Mouse (Mus musculus): ENCODE measurements around the gene Celf3. TPM values are rescaled to one million over a fixed set of nuclear protein-coding genes. Genes with fewer than 3 reads are reported as not detected.

Celf3 gene
- 69.0 and 128 TPM in 2 replicates for polyA plus RNA-seq (2016; fragmentation: Nextera tagmentation; extraction: Ambion mirVana)

DNA sequence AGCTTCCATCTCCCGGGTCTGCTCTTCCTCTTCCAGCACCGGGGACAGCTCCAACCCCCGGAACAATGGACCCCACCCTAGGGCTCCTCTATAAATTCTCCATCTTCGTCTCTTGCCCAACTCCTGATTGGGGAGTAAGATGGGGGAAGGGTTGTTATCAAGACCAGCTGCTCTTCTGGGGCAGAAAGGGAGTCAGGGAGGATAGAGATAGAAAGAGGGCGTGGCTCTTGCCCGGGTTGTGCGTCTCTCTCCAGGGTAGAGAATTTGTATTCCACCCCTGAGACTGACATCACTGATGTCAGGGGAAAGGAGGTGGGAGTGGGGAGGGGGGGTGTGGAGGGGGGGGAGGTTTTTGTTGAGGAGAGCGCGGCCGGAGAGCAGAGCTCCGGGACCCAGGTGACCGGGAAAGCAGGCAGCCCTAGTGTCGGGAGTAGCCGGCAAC is at the start of gene Celf3:
Celf3 (plus strand) TSS at position 315 of the 442 bp plus-strand sequence.
- H3K4me3 ChIP-seq = peak within 1 kb of the TSS; percentile 68
- peaks cover 39% of the 10 kb centered on the region for H3K27me3 ChIP-seq (ENCODE audit: low read depth, poor library complexity, severe bottlenecking)
- peak within 1 kb of the TSS; percentile 92 for H3K27ac ChIP-seq (replicated peaks)
- peak; percentile 81 for DNase-seq (ENCODE audit: low spot score)
- peaks cover 21% of the 10 kb centered on the region for H3K36me3 ChIP-seq
- H3K4me1 ChIP-seq = peaks cover 88% of the 10 kb centered on the region
- WGBS = 0% methylated on average over 13 of the region's 14 CpGs
- H3K9me3 ChIP-seq (replicated peaks) = no peaks in the 10 kb centered on the region

DNA sequence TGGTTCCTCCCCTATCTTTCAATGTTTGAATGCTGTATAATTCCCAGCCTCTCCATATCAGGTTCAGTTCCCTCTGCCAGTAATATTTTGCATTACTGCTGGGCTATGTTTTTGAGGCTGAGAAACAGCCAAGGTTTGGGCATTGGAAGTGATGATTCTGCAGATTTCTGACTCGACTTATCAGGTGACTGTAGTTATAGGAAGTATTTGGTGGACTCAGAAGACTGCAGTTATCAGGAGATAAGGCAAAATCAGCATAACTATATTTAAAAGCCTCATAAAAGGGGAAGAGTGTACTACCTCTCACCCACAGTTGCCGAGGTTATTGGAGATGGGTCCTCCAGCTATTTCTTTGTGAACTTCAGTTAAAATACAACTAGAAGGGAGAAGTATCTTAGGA is 47.1 kb upstream of the Celf3 start:
- no peaks in the 10 kb centered on the region for H3K27me3 ChIP-seq (ENCODE audit: low read depth, poor library complexity, severe bottlenecking)
- H3K4me1 ChIP-seq = no peaks in the 10 kb centered on the region
- H3K27ac ChIP-seq (replicated peaks) = no peak overlapping the region
- whole genome bisulfite sequencing = 84% methylated on average over 2 of the region's 2 CpGs
- H3K9me3 ChIP-seq (replicated peaks) = no peaks in the 10 kb centered on the region
- H3K36me3 ChIP-seq = peaks cover 32% of the 10 kb centered on the region
- no peak overlapping the region for H3K4me3 ChIP-seq
- DNase-seq (ENCODE audit: low spot score) = no peak

- Histone ChIP-seq H3K4me1 (no peaks in the 10 kb centered on the region), H3K9me3 (replicated peaks) (no peaks in the 10 kb centered on the region), H3K27me3 (ENCODE audit: low read depth, poor library complexity, severe bottlenecking) (no peaks in the 10 kb centered on the region), H3K36me3 (peaks cover 10% of the 10 kb centered on the region), H3K4me3 (no peak overlapping the region), H3K27ac (replicated peaks) (no peak overlapping the region)
- DNase-seq (ENCODE audit: low spot score) = no peak
- 91% methylated on average over 2 of the region's 2 CpGs for WGBS
Observed at GRCm38 (mm10) chr3:94434305-94434704, 43.8 kb upstream of the Celf3 start.

DNA sequence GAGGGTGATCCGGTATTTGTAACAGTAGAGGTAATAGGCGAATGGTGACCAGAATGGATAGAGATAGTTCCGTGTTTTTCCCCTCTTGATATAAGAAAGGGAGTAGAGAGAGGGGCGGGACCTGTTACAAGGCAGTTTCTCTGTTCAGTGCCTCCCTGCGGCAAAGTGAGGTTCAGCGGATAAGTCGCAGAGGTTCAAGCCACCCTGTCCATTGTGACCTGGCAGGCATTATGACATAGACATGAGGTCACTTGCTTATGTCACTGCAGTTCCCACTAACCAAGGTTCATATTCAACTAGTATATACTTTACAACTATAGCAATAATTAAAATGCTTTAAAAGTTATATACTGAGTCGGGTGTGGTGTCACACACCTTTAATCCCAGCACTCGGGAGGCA is 41.7 kb upstream of the Celf3 start:
- no peak for DNase-seq (ENCODE audit: low spot score)
- 80% methylated on average over 9 of the region's 9 CpGs for WGBS
- Histone ChIP-seq H3K27ac (replicated peaks) (no peak overlapping the region), H3K4me1 (no peaks in the 10 kb centered on the region), H3K4me3 (no peak overlapping the region), H3K9me3 (replicated peaks) (no peaks in the 10 kb centered on the region), H3K36me3 (no peaks in the 10 kb centered on the region), H3K27me3 (ENCODE audit: low read depth, poor library complexity, severe bottlenecking) (no peaks in the 10 kb centered on the region)

DNA sequence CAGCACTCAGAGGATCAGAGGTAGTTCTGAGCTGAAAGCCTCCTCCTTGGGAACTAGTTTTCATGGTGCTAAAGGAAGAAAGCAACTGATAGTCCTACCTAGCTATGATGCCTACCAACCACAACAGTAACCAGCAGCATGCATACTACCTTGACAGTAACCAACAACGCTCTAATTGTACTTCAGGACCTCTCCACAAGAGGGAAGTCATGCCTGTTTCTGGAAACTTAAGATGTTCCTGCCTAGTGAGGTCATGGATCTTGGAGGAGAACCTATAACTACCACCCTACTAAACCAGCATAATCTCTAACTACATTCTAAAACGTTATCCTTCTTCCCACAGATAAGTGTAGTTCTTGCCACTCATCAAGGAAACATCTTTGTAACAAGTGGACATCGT is 36.9 kb upstream of the Celf3 start:
- H3K27me3 ChIP-seq (ENCODE audit: low read depth, poor library complexity, severe bottlenecking) = no peaks in the 10 kb centered on the region
- peaks cover 10% of the 10 kb centered on the region for H3K4me1 ChIP-seq
- peaks cover 17% of the 10 kb centered on the region for H3K36me3 ChIP-seq
- WGBS = 41% methylated on average over 3 of the region's 3 CpGs
- no peak overlapping the region for H3K4me3 ChIP-seq
- H3K9me3 ChIP-seq (replicated peaks) = no peaks in the 10 kb centered on the region
- DNase-seq (ENCODE audit: low spot score) = no peak
- no peak overlapping the region for H3K27ac ChIP-seq (replicated peaks)

DNA sequence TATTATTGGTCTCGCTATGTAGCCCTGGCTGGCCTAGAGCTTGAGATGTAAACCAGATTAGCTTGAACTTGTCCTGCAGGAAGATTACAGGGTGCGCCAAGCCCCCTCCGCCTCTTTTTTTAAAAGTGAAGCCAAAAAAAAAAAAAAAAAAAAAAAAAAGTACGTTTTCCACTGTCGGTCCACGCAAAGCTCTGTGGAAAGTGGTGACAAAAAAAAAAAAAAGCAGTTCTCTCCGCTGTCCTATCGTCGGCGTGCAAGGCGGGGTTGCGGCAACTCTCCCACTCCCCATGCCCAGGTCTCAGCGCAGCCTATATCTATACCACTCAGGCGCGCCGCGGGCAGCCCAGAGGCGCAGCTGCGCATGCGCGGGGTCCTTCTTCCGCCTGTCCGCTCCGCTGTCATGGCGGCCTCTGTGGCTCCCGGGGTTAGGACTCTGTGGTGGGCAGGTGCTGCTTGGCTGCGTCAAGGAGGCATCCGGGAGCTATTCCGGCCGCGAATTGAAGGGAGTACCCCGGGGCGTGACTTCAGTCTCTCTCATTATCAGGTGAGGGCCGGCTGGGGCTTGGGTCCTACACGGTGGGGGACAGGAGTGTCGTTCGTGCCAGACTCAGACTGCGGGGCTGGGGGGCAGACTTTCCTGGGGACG is 35.0 kb upstream of the Celf3 start, which contains the start of gene Mrpl9:
Mrpl9 (plus strand) TSS at position 368 of the 646 bp plus-strand sequence.
- Histone ChIP-seq H3K27me3 (ENCODE audit: low read depth, poor library complexity, severe bottlenecking) (no peaks in the 10 kb centered on the region), H3K4me1 (peaks cover 10% of the 10 kb centered on the region), H3K36me3 (peaks cover 36% of the 10 kb centered on the region), H3K9me3 (replicated peaks) (no peaks in the 10 kb centered on the region), H3K27ac (replicated peaks) (peak within 1 kb of the TSS; percentile 93), H3K4me3 (peak within 1 kb of the TSS; percentile 98)
- WGBS = under 1% methylated on average over 38 of the region's 39 CpGs
- peak; percentile 96 for DNase-seq (ENCODE audit: low spot score)

GRCm38 (mm10) chr3:94443597-94443964 is 34.5 kb upstream of the Celf3 start, which contains the start of gene Oaz3:
TSS of gene Oaz3 (minus strand) at chr3:94443915.
- peak within 1 kb of the TSS; percentile 98 for H3K4me3 ChIP-seq
- no peaks in the 10 kb centered on the region for H3K27me3 ChIP-seq (ENCODE audit: low read depth, poor library complexity, severe bottlenecking)
- H3K9me3 ChIP-seq (replicated peaks) = no peaks in the 10 kb centered on the region
- under 1% methylated on average over 24 of the region's 24 CpGs for WGBS
- H3K27ac ChIP-seq (replicated peaks) = peak within 1 kb of the TSS; percentile 93
- H3K4me1 ChIP-seq = peaks cover 10% of the 10 kb centered on the region
- peaks cover 41% of the 10 kb centered on the region for H3K36me3 ChIP-seq
- DNase-seq (ENCODE audit: low spot score) = no peak

DNA sequence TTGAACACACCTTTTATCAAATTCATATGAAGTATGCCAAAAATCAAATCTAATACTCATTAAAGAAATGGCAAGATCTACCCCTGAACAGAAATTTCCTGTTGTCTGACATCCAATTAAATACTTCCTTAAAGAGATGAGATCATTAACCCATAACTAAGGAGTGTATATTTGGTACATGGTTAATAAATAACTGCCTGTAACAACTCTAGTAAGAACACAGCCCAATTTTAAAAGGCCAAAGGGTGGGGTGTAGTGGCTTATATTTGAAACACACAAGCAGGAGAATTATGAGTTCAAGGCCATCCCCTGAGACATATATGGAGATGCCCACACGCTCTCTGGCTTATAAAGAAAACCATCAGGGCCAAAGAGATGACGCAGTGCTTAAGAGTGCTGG is 28.7 kb upstream of the Celf3 start:
- peaks cover 3% of the 10 kb centered on the region for H3K4me1 ChIP-seq
- H3K27me3 ChIP-seq (ENCODE audit: low read depth, poor library complexity, severe bottlenecking) = no peaks in the 10 kb centered on the region
- no peaks in the 10 kb centered on the region for H3K9me3 ChIP-seq (replicated peaks)
- WGBS = 89% methylated on average over 2 of the region's 2 CpGs
- no peak overlapping the region for H3K4me3 ChIP-seq
- no peak overlapping the region for H3K27ac ChIP-seq (replicated peaks)
- H3K36me3 ChIP-seq = peaks cover 62% of the 10 kb centered on the region
- DNase-seq (ENCODE audit: low spot score) = no peak

DNA sequence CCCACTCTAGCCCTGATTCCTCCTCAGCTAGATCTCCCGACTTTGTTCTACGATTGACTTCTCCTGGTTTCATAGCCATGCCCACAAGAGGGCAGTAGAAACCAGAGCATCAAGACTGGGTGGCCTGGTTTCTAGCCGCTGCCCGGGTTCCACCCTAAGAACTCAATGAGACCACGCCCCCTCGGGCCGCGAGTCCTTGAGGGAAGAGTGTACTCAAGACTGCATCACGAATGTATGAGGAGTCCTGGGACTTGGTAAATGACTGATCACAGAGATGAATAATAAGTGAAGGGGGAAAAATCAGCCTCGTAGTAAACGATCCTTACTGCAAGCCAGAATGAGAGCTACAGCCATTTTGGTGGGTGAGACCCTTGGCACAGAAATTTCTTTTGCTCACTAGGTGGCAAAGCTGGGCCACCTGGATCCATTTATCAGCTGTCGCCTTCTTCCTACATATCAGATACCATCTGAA is 21.5 kb upstream of the Celf3 start:
- Histone ChIP-seq H3K27ac (replicated peaks) (no peak overlapping the region), H3K4me3 (peak overlapping the region; percentile 45), H3K9me3 (replicated peaks) (no peaks in the 10 kb centered on the region), H3K36me3 (no peaks in the 10 kb centered on the region), H3K4me1 (0 out of 2 replicates have a peak, but pooled peaks cover 4% of the 10 kb centered on the region), H3K27me3 (ENCODE audit: low read depth, poor library complexity, severe bottlenecking) (0 out of 2 replicates have a peak, but pooled peaks cover 7% of the 10 kb centered on the region)
- peak; percentile 87 for DNase-seq (ENCODE audit: low spot score)
- WGBS = under 1% methylated on average over 12 of the region's 12 CpGs

GRCm38 (mm10) chr3:94457055-94457454 is 21.0 kb upstream of the Celf3 start:
- Histone ChIP-seq H3K9me3 (replicated peaks) (no peaks in the 10 kb centered on the region), H3K36me3 (no peaks in the 10 kb centered on the region), H3K4me1 (0 out of 2 replicates have a peak, but pooled peaks cover 4% of the 10 kb centered on the region), H3K4me3 (peak overlapping the region; percentile 45; the same call in 1 of the 2 replicates), H3K27me3 (ENCODE audit: low read depth, poor library complexity, severe bottlenecking) (0 out of 2 replicates have a peak, but pooled peaks cover 7% of the 10 kb centered on the region), H3K27ac (replicated peaks) (no peak overlapping the region)
- no peak for DNase-seq (ENCODE audit: low spot score)
- 76% methylated on average over 3 of the region's 3 CpGs for WGBS

- 92% methylated on average over 2 of the region's 2 CpGs for WGBS
- H3K27me3 ChIP-seq (ENCODE audit: low read depth, poor library complexity, severe bottlenecking) = 0 out of 2 replicates have a peak, but pooled peaks cover 7% of the 10 kb centered on the region
- H3K9me3 ChIP-seq (replicated peaks) = no peaks in the 10 kb centered on the region
- no peak for DNase-seq (ENCODE audit: low spot score)
- no peak overlapping the region; the same call in 1 of the 2 replicates for H3K27ac ChIP-seq (replicated peaks)
- H3K36me3 ChIP-seq = no peaks in the 10 kb centered on the region
- no peak overlapping the region for H3K4me3 ChIP-seq
- peaks cover 20% of the 10 kb centered on the region for H3K4me1 ChIP-seq
Observed at GRCm38 (mm10) chr3:94459834-94460233, 18.3 kb upstream of the Celf3 start.

DNA sequence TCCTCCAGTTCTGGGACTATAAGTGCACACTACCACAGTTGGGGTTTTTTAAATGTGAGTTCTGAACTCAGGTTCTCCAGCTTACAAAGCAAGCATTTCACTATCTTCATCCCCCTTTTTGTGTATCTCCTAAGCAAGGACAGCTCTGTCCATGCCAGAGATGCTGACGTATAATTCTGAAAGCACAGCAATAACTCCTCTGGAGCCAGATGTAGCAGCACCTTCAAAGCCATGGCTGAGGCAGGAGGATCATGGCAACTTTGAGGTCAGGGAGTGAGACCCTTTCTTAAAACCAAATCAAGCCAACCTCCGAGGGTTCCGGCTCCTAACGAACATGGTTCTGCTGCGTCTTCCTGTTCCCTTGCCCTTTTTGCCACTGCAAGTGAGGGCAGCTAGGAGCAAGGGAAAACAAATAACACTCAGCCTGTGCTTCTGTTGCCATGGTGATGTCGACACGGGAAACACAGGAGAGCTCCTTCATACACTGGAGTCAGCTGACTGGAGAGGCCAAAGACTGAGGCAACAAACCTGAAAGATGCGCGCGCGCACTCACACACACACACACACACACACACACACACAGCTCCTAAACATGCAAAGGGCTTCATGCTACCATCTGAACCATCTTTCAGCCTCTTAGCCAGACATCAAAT is 14.0 kb upstream of the Celf3 start:
- peak overlapping the region; percentile 38 for H3K27ac ChIP-seq (replicated peaks)
- no peaks in the 10 kb centered on the region for H3K27me3 ChIP-seq (ENCODE audit: low read depth, poor library complexity, severe bottlenecking)
- H3K36me3 ChIP-seq = no peaks in the 10 kb centered on the region
- H3K9me3 ChIP-seq (replicated peaks) = no peaks in the 10 kb centered on the region
- peak; percentile 57 for DNase-seq (ENCODE audit: low spot score)
- WGBS = 56% methylated on average over 11 of the region's 11 CpGs
- no peak overlapping the region for H3K4me3 ChIP-seq
- peaks cover 29% of the 10 kb centered on the region for H3K4me1 ChIP-seq

Measured in midbrain, embryonic 10.5 days (tissue).